Mouse (Mus musculus) spleen, adult 2 months (tissue): ENCODE measurements around the gene Hoxc10.

ENCODE experiments used
- CTCF ChIP-seq: fragments of 200-500 bp; IDR thresholded peaks from 2 replicates; pipeline ENCODE4 v1.5.1; 2011; ENCODE audit warnings: mild to moderate bottlenecking, inconsistent platforms; ENCODE audit not compliant: insufficient read depth, insufficient read length, insufficient replicate concordance; ENCODE audit errors: extremely low read depth
- POLR2A ChIP-seq: fragments of 200-500 bp; IDR thresholded peaks from 2 replicates; pipeline ENCODE4 v1.6.1; 2011; ENCODE audit warnings: low read depth, low read length, inconsistent platforms

DNA sequence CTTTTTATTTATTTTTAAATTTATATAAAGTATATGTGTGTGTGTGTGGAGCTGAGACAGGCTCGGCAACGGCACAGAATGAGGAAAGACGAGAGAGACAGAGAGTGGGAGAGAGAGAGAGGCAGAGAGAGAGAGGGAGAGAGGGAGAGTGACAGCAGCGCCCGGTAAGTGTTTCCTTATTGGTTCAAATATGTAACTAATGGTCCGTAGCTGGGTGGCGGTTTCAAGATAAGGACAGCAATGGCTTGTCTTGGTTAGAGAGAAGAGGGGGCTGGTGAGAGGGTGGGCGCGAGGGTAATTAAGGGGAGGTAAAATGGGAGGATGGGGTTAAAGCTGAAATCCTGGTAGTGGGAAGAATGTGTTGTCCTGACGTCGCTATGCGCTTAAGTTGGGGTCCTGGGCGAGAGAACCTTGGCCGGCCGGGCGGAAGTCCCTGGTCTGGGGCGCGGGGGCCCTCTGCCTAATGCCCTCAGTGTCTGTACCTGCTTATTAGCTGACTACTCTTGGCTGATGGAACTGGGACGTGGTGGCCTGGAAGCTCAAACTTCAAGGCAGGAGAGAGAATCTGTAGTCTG lies 32.1 kb downstream of the Hoxc10 start:
- no peak for TF ChIP-seq CTCF
- no peak for TF ChIP-seq POLR2A
